Mouse (Mus musculus) c-Kit-positive CD71-negative TER-119-negative erythroid progenitor cells, embryonic 14.5 days (primary cell): ENCODE measurements around the gene Ap1m1.

Source experiments
- DNase-seq: peaks from one replicate; pipeline ENCODE4 v3.0.0-alpha.2; 2013; ENCODE audit warnings: low read depth

The Ap1m1 gene

GRCm38 (mm10) chr8:72295125-72295524, 55.3 kb downstream of the Ap1m1 start:
- DNase-seq, result no peak

- DNase-seq, result no peak
Observed at GRCm38 (mm10) chr8:72295679-72296078, 55.9 kb downstream of the Ap1m1 start.

DNA sequence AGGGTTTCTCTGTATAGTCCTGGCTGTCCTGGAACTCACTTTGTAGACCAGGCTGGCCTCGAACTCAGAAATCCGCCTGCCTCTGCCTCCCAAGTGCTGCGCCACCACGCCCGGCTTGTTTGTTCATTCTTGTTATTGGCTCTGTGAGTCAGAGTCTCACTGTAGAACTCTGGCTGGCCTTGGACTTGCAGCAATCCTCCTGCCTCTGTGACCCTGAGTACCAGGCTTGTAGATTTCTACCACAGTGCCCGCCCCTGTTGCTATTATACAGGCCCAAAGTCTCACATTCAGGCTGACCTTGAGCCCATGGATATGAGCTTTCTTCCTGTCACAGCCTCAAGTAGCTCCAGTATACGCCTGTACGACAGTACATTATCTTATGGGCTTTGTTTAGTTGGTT, 56.7 kb downstream of the Ap1m1 start:
- DNase-seq, result no peak

GRCm38 (mm10) chr8:72298928-72299327, 59.1 kb downstream of the Ap1m1 start:
- DNase-seq, result no peak

DNA sequence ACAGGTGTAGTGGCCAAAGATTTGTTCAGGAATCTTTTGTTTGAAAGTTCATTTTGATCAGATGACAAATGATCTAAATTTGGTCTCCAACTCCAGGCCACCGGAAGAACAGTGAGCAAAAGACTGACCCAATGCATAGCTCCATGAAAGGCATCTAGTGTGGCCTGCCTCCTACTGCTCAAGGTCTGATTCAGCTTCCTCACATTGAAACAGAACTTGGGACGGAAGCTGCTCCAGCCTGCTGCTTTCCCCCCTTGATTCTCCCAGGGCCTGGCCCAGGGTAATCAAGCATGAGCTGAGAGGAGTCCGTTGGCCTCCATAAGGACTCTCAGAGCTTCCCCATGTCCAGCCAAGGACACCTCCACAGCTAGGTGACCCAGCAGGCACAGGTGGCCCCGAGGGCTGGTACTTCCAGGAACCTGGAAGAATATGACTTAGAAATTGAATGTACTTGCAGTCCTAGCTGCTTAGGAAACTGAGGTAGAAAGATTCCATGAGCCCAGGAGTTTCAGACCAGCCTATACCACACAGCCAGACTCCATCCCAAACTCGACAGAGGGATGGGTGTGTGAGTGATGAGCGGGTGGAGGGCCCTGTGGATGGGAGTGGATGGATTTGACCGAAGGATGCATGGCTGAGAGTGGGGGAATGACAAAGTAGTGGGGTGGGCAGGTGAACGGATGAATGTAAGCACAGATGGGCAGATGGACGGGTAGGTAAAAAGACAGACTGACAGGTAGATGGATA, 61.0 kb downstream of the Ap1m1 start:
- no peak for DNase-seq

DNA sequence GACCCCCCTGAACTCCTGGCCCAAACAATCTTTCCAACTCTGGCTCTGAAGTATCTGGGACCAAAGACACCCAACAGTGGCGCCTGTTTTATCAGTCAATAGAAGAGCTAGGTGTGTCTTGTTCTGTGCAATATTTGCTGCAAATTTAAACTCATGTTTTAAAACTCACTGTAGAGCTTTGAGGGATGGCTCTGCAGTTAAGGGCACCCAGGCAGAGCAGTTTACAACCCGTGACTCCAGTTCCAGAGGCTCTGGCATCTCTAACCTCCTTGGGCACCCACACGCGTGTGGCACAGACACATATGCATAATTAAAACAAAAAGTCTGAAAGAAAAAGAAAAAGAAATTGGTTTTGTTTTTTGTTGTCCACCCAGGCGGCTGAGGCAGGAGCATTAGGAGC, 61.7 kb downstream of the Ap1m1 start:
- DNase-seq, result no peak

DNA sequence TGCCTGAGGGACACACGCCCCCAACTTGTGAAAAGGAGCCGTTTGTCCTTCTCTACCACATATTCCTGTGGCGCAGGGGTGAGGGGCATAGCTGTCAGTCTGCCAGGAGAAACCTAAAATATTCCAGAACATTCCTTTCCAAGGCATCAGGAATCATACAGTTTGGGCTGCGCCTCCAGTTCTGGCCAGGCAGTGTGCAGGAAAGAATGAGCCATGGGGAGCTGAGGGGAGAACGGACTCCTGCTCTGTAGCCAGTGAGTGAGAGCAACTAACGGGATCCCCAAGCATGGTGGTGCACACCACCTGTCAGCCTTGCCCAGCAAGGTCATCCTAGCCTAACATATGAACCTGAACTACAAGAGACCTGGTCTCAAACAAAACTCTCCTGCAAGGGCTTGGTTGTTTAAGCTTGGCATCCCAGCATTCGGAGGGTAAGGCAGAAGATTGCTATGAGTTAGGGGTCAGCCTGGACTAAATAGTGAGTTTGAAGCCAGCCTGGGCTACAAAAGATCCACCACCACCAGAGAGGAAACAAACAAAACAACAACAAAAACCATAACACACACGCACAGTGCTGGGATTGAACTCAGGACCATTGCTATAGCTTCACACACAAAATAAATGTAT, 63.3 kb downstream of the Ap1m1 start:
- DNase-seq, result no peak

- DNase-seq, result no peak
Observed at GRCm38 (mm10) chr8:72303633-72304032, 63.8 kb downstream of the Ap1m1 start.

DNA sequence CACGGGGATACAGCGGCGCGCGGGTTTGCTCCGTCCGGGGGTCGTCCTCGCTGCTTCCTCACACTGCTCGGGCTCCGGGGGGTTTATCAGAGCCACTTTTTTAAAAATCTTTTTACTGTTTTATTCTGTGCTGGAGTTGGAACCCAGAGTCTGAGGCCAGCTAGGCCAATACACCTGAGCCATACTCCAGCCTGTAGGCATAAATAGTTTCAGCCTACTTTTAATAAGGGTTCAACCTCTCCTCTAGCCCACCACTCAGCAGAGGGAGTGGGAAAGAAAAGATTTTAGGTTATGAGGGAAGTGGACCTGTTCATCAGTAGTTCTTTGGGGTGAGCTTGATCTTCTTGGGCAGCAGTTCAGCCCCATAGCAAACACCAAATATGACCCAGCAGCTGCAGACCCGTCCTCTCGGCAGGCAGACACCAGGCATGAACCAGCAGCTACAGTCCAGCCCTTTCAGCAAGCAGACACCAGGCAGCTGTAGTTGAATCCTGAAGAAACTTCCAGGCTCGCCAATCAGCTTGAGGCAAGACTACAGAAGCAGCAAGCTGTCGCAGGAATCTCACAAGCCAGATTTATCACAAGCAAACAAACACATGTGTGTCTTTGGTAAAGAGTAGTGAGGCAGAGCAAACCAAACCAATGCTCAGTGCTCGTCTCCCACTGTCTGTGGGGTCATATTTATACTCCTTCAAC, 65.5 kb downstream of the Ap1m1 start, which contains the start of gene Gm10282:
Gm10282 (minus strand) TSS at position 51 of the 696 bp plus-strand sequence.
- DNase-seq, result no peak

GRCm38 (mm10) chr8:72306913-72307312, 67.1 kb downstream of the Ap1m1 start:
- DNase-seq, result no peak
